Mouse (Mus musculus) intestine, embryonic 14.5 days (tissue): ENCODE data around the gene Zfp934. TPM values are rescaled to one million over a fixed set of nuclear protein-coding genes. Genes with fewer than 3 reads are reported as not detected.
"Not testable (repeated sequence)": the region's sequence is repeated elsewhere in the genome, so short reads cannot be mapped to it uniquely, and the experiment has no call there.

Source experiments
- ATAC-seq: fragments of 200-750 bp; cut with Nextera tagmentation; replicated peaks from 2 replicates; pipeline ENCODE4 v1.8.0; 2017; ENCODE audit warnings: low read depth, moderate number of reproducible peaks, moderate TSS enrichment, moderate library complexity; ENCODE audit not compliant: low FRiP score, low TSS enrichment
- DNase-seq: peaks from one replicate; pipeline ENCODE4 v3.0.0-alpha.2; 2018; ENCODE audit warnings: low spot score
- H3K27ac ChIP-seq: fragments of 300-500 bp; sonication (generic); 2 replicates; pipeline ENCODE4 v1.5.1; 2014; ENCODE audit warnings: low read depth, mild to moderate bottlenecking, control low read depth
- H3K27me3 ChIP-seq: fragments of 300-500 bp; sonication (generic); replicated peaks from 2 replicates; pipeline ENCODE4 v1.6.1; 2014; ENCODE audit warnings: low read length, control low read depth; ENCODE audit not compliant: control insufficient read depth, insufficient read depth
- H3K36me3 ChIP-seq: fragments of 300-500 bp; sonication (generic); 2 replicates; pipeline ENCODE4 v1.6.1; 2014; ENCODE audit warnings: low read length, control low read depth; ENCODE audit not compliant: control insufficient read depth, insufficient read depth
- H3K4me1 ChIP-seq: fragments of 300-500 bp; sonication (generic); replicated peaks from 2 replicates; pipeline ENCODE4 v1.6.1; 2014; ENCODE audit warnings: low read length, control low read depth, mixed read lengths; ENCODE audit not compliant: control insufficient read depth, insufficient read depth
- H3K4me2 ChIP-seq: fragments of 300-500 bp; sonication (generic); 2 replicates; pipeline ENCODE4 v1.6.1; 2014; ENCODE audit warnings: low read length
- H3K4me3 ChIP-seq: fragments of 300-500 bp; sonication (generic); 2 replicates; pipeline ENCODE4 v1.5.1; 2014; ENCODE audit warnings: low read depth, low read length, control low read depth, mixed read lengths
- H3K9ac ChIP-seq: fragments of 300-500 bp; sonication (generic); 2 replicates; pipeline ENCODE4 v1.6.1; 2014; ENCODE audit warnings: mild to moderate bottlenecking, low read length
- H3K9me3 ChIP-seq: fragments of 300-500 bp; sonication (generic); 2 replicates; pipeline ENCODE4 v1.6.1; 2016; ENCODE audit warnings: low read length, control low read depth; ENCODE audit not compliant: control insufficient read depth
- WGBS: fragments of 180-500 bp; shearing (Covaris S2); extraction: QIAGEN DNeasy Blood & Tissue Kit; methylation state at CpG from one replicate; pipeline ENCODE4 v1.1.7; 2014; 5-methylcytosine and 5-hydroxymethylcytosine counted together
- microRNA-seq: library from miRNA; unstranded; fragments of <30 nt; microRNA quantifications from one replicate; pipeline ENCODE4, GENCODE M21; 2016
- polyA plus RNA-seq: library from polyadenylated mRNA; unstranded; fragments of >200 nt; fragmentation: Nextera tagmentation; extraction: Ambion mirVana; gene quantifications from 2 replicates; pipeline ENCODE4 v1.2.1, GENCODE M21; 2014

Zfp934 gene
- polyA plus RNA-seq, 1 experiment from 2014 or later, result 19.2 TPM

GRCm38 (mm10) chr13:62466424-62467334, 104.3 kb downstream of the Zfp934 start, which contains the start of gene Gm49359:
Gene Gm49359, minus strand, starts transcription at chr13:62466832.
- Histone ChIP-seq H3K9ac (peak within 1 kb of the TSS; percentile 61), H3K4me3 (peak within 1 kb of the TSS; percentile 74), H3K27ac (peak within 1 kb of the TSS; percentile 54; the same call in 1 of the 2 replicates), H3K4me2 (peak within 1 kb of the TSS; percentile 41)
- not testable (repeated sequence) for H3K9me3 ChIP-seq, H3K4me1 ChIP-seq, H3K27me3 ChIP-seq, H3K36me3 ChIP-seq
- WGBS, result 2% methylated on average over 28 of the region's 28 CpGs
- peak; percentile 84 for DNase-seq
- ATAC-seq, result peak; percentile 100

Small RNA genes lying within 50 kb of the gene (microRNA-seq; reads per million reads assigned to microRNA genes)
- not detected for gene Gm22256

Other genes with a start within 250 kb of the Zfp934 start
- gene Gm3604, start 188.0 kb downstream of the Zfp934 start, polyA plus RNA-seq, result 5.0 and 7.6 TPM in 2 replicates
- gene Gm49359, start 104.4 kb downstream of the Zfp934 start, polyA plus RNA-seq, result 10.3 and 12.6 TPM in 2 replicates
- not detected in 2 replicates for gene Zfp935, start 12.7 kb downstream of the Zfp934 start, polyA plus RNA-seq
- gene 6720489N17Rik, start 53.0 kb upstream of the Zfp934 start, polyA plus RNA-seq, result 12.1 and 15.3 TPM in 2 replicates
- gene Platr25, start 189.5 kb upstream of the Zfp934 start, polyA plus RNA-seq, result 26.0 and 30.7 TPM in 2 replicates
- 8.8 and 9.6 TPM in 2 replicates for gene Gm5141, start 214.6 kb upstream of the Zfp934 start, polyA plus RNA-seq